Mouse (Mus musculus) liver, postnatal 0 days (tissue): ENCODE measurements around the gene Ech1.

Experiments used
- CTCF ChIP-seq: sonication (generic); IDR thresholded peaks from 2 replicates; pipeline ENCODE4 v1.5.1; 2016; ENCODE audit warnings: antibody characterized with exemption, low read depth
- EP300 ChIP-seq: IDR thresholded peaks from 2 replicates; pipeline ENCODE4 v1.6.1; 2016; ENCODE audit warnings: antibody characterized with exemption, low read depth, mild to moderate bottlenecking

GRCm38 (mm10) chr7:28807641-28808220 lies 17.3 kb upstream of the Ech1 start:
- TF ChIP-seq EP300 (no peak), CTCF (no peak)
